Mouse (Mus musculus): ENCODE results near the gene Plk5.

DNA sequence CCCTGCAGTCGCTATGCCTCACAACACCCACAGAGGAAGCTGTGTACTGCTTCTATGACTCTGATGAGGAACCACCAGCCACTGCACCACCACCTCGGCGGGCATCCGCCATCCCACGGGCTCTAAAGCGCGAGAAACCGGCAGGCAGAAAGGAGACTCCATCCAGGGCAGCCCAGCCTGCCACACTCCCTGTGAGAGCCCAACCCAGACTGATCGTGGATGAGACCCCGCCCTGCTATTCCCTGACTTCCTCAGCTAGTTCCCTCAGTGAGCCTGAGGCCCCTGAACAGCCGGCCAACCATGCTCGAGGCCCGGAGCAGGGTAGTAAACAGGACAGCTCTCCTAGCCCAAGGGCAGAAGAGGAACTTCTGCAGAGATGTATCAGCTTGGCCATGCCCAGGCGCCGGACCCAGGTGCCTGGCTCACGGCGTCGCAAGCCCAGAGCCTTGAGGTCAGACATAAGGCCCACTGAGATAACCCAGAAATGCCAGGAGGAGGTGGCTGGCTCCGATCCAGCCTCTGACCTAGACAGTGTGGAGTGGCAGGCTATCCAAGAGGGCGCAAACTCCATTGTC is 42.5 kb upstream of the Plk5 start:
- TF ChIP-seq CTCF (IDR thresholded peaks at IDR 0.05) (no peak), EP300 (IDR thresholded peaks at IDR 0.05) (no peak)

All from lung, postnatal 0 days (tissue).